11 mouse cellular contexts compared by ENCODE assay signal in the genomic region with DNA sequence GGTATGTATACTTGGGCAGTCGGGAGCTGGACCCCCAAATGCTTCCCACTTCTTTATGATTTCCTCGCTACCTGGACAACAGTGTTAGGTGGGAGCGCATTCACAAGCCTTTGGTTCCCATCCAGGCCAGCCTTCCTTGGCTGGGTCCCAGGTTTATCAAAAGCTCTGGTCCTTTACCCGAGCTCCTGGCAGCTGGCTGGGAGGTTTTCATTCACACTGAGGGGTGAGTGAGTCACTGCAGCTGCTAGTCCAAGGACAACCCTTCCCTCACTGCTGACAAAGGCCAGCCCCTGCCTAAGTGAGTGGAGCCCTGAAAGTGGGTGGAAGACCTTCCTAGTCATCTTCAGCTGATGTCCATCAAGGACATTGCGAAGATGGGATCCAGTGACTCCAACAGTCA. TPM values are rescaled to one million over a fixed set of nuclear protein-coding genes. Genes with fewer than 3 reads are reported as not detected.
DNase-seq lines count a peak whose midpoint lies in the region.
"Had no signal": no experiment of that assay in that cellular context is flagged by ENCODE, and none has a peak within 500 bp of the region (broad histone marks: within the 10 kb centered on the region; RNA-seq: fewer than 3 reads in every experiment).

No protein-coding gene starts in this region.

- DNase-seq in frontal cortex, postnatal 14 days (ENCODE audit: low spot score in 2 of 2) = peak; percentile 15 to 20
- DNase-seq in frontal cortex, postnatal 25 days (ENCODE audit: low spot score in 2 of 2) = no peak
- DNase-seq in right cerebral cortex, adult 18-20 months = peak; percentile 37
- no peak for DNase-seq in right cerebral cortex, postnatal 36 days (ENCODE audit: low spot score in 2 of 2)
- DNase-seq in frontal cortex, postnatal 36 days (ENCODE audit: low spot score in 2 of 2) = peak; percentile 26 to 49
- DNase-seq in right cerebral cortex, postnatal 4 days = peak; percentile 12
- no peak for DNase-seq in thymus, postnatal 4 days
- DNase-seq in layer of hippocampus, postnatal 14 days (ENCODE audit: low spot score in 2 of 2) = no peak
- DNase-seq: cerebellum, adult 8-10 months; kidney, postnatal 36 days had no signal

RNA-seq across cellular contexts. Expression of gene Crhr2, which starts 34.8 kb away (rescaled TPM):
- total RNA-seq in layer of hippocampus, postnatal 14 days (2021) = 1 to 10 TPM; 3.5 to 4.1 TPM
- total RNA-seq: CH12.LX had no signal

Comparison
In these comparisons a context has a peak if more than half of its experiments do, and no peak if none do; other contexts are left out.
1. DNase-seq: peak in frontal cortex, postnatal 14 days (2 of 2), right cerebral cortex, adult 18-20 months (single experiment), frontal cortex, postnatal 36 days (2 of 2) and right cerebral cortex, postnatal 4 days (single experiment); none in frontal cortex, postnatal 25 days (0 of 2), right cerebral cortex, postnatal 36 days (0 of 2), thymus, postnatal 4 days (single experiment) and layer of hippocampus, postnatal 14 days (0 of 2).